Mouse (Mus musculus): Measurements from ENCODE around the gene Timd4. TPM values are rescaled to one million over a fixed set of nuclear protein-coding genes. Genes with fewer than 3 reads are reported as not detected.

Gene Timd4
- total RNA-seq (2021), result 1 to 10 TPM; 2.4 to 4.4 TPM
- long read RNA-seq, experiment 1, partial matches to known transcripts, result 0 of 3 reads
- long read RNA-seq, experiment 1, other reads (novel, unspliced or antisense), result 0 of 3 reads
- long read RNA-seq, experiment 2, partial matches to known transcripts, result 0 of 3 reads
- long read RNA-seq, experiment 2, other reads (novel, unspliced or antisense), result 0 of 3 reads

GRCm38 (mm10) chr11:46810511-46810910 lies at the start of gene Timd4:
Timd4 (plus strand) TSS chr11:46810800.
- peak; percentile 11 to 40 for DNase-seq

DNA sequence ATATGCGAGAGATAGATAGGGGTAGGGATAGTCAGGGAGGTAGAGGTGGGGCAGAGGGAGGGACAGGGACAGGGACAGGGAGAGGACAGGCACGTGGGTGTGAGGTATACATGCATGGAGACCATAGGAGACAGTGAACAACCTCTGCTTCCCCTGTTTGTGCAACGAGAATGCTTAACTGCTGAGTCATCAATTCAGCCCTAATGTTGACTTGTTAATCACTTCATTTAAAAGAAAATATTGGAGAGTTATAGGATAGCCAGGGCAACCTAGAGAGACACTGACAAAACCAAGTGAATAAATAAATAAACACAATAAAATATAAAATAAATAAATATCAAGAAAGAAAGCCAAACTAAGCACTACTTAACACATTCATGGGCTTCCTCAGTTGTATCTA lies 33.7 kb upstream of the Timd4 start:
- DNase-seq, result no peak

GRCm38 (mm10) chr11:46779811-46780210 lies 30.8 kb upstream of the Timd4 start:
- no peak for DNase-seq

GRCm38 (mm10) chr11:46804440-46804839 lies 6.2 kb upstream of the Timd4 start:
- DNase-seq, result peak in 1 of 2 experiments; percentile 29

DNA sequence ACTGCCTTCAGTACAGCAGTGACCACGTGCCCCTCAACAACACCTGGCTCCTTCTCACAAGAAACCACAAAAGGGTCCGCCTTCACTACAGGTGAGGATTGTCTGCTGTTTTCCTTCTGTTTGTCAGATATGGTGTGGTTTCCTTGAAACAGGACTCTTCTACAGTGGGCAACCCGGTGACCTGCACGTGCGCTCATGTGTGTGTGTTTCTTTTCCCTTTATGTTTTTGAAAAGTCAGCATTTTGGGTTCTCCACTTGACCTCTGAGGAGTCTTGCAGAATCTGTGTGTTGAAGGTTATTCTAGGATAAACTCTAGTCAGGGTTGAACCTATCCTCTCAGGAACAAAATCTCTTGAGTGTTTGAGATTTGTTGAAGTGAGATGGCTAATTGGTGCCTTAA lies 7.1 kb downstream of the Timd4 start:
- DNase-seq, result no peak

DNA sequence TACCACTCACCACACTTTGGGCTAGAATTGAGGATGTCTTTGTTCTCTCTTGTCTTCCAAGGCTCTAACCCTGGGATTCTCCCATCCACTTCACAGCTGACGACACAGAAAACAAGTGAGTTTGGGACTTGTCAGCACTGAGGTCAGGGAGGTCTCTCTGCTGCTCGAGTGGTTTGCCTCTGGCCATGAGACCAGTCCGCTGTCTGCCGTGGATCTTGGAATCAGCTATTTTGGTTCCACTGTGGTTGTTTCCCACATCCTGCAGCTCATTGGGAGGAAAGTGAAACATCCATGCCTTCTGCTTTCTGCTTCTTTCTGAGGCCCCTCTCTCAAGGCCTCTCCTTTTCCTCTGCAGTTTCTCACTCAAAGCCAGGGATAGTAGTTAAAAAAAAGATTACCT lies 9.3 kb downstream of the Timd4 start:
- DNase-seq, result peak in 1 of 2 experiments; percentile 7

DNA sequence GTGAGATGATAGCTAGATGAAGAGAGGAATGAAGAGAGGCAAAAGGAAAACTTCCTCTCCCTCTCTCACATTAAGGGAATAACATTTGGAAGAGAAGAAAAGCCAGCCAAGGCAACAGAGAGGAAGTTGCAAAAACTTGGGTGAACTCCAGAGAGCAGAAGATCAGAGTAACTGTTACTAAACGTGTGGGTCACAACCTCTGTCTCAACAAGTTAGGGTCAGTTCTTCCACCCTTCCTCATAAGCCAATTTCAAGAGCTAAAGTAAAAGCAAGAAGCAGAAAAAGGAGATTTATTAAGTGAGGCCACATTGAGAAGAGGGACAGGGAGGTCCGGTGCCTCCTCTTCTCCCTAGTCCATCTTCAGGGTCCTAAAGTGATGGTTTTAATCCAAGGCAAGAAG lies 19.7 kb downstream of the Timd4 start:
- peak in 1 of 2 experiments; percentile 12 for DNase-seq

DNA sequence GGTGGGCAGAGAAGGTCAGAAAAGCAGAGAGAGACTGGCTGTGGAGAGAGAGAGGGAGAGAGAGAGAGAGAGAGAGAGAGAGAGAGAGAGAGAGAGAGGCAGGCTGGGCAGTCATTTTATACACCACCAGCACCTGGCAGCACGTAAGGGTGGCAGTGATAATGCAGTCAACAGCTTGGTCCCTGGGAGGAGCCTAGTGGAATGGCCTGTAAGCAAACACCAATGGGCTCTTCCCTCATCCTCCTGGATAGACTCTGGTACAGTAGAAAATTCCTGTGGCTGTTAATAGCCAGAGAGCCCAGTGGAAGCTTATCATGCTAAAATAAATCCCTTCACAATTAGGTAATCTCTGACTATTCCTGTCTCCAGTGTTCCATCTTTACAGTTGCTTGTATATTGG lies 24.5 kb downstream of the Timd4 start:
- DNase-seq, result no peak

- no peak for DNase-seq
Observed at GRCm38 (mm10) chr11:46842015-46842726, 31.6 kb downstream of the Timd4 start.

DNA sequence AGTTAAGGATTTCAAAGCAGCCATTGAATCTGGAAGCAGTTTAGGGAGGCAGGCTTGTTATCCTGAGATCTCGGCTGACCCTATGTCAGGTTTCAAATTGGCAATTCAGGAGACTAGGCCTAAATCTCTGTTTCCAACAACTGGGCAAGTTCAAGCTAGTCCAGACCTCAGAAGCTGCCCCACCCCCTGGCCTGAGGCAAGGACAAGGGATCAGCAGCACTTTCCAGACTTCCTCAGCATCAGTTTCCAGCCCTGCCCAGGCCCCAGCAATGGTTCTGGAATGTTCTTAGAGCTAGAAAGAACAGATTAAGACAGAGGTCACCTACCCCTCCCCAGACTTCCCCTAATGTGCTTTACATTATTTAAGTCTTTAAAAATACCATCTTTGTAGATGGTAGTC lies 36.1 kb downstream of the Timd4 start:
- no peak for DNase-seq

DNA sequence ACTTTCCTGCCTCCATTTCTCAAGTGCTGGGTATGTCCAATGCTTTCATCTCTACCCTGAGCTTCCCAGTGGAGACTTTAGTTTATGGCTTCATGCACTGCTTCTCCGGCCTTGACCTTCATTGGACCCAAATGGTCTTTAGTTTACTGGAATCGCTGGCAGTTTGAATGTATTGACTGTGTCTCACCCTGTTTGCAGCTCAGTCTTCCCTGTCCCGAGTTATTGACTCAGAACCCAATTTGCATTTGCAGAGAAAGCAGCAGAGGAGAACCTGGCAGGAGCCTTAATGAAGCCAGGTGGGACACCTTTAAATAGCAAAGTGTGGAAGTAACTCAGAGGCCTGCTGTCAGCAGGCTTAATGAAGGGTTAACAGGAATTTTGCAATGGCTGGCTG lies 37.2 kb downstream of the Timd4 start:
- DNase-seq, result no peak

- no peak for DNase-seq
Observed at GRCm38 (mm10) chr11:46848221-46848971, 37.8 kb downstream of the Timd4 start.

DNA sequence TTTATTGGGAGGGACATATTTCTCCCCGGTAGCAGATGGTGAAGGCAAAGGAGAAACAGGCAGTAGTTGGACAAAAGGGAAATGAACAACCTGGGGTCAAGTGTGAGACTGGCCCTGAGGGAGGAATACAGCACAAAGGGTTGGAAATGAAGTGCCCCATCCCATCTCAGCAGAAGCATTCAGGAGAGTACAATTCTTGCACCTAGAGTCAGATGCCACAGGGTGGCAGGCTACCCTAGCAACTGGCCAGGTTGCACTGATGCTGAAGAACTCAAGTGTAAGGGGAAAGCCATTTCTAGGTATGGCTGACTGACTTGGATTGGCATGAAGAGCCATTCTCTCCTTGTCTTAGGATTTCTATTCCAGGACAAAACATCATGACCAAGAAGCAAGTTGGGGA lies 54.2 kb downstream of the Timd4 start:
- peak in 1 of 2 experiments; percentile 15 for DNase-seq

DNA sequence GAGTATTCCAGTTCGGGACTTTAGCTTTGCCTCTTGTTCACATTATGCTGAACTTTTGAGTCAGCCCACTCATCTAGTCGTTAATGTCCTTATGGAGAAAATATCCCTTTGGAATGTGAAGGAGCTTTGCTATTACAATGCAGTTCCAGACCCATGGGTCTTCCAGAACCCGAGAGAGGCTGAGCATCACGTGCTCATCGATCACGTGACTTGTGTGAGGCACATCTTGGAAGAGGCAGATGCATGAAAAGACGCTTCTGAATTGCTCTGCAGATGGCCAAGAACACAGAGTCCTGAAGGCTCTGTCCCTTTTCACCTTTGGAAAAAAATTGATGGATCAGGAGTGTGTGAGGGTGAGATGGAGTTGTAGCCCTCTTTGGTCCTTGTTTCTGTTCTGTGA lies 58.0 kb downstream of the Timd4 start:
- no peak for DNase-seq

- no peak for DNase-seq
Observed at GRCm38 (mm10) chr11:46875774-46876173, 65.2 kb downstream of the Timd4 start.

- no peak for DNase-seq
Observed at GRCm38 (mm10) chr11:46882456-46882855, 71.9 kb downstream of the Timd4 start.

GRCm38 (mm10) chr11:46889093-46889492 lies 78.5 kb downstream of the Timd4 start:
- no peak for DNase-seq

Other genes starting within 250 kb of the Timd4 start
- not detected for gene BC053393, start 239.3 kb upstream of the Timd4 start, total RNA-seq (2021)
- not detected for gene Dppa1, start 181.5 kb upstream of the Timd4 start, total RNA-seq (2021)
- gene Timd2, start 103.7 kb upstream of the Timd4 start, total RNA-seq (2021), result not detected
- gene Havcr1, start 75.7 kb upstream of the Timd4 start, total RNA-seq (2021), result under 1 TPM in 1 of 2 experiments, not detected in 1; 0.72 TPM

All from heart, adult 18-20 months (tissue).